Mouse (Mus musculus): ENCODE measurements around the gene Kdelr3.

Gene Kdelr3

GRCm38 (mm10) chr15:79511553-79512320, 4.5 kb upstream of the Kdelr3 start:
- DNase-seq (ENCODE audit: low spot score): peak; percentile 85

- no peak for DNase-seq (ENCODE audit: low spot score)
These were observed 2.3 kb upstream of the Kdelr3 start for GRCm38 (mm10) chr15:79513940-79514339.

GRCm38 (mm10) chr15:79517710-79518109, 1.5 kb downstream of the Kdelr3 start:
- DNase-seq (ENCODE audit: low spot score): no peak

GRCm38 (mm10) chr15:79518571-79518970, 2.4 kb downstream of the Kdelr3 start:
- no peak for DNase-seq (ENCODE audit: low spot score)

- no peak for DNase-seq (ENCODE audit: low spot score)
These were observed 3.4 kb downstream of the Kdelr3 start for GRCm38 (mm10) chr15:79519400-79520220.

- DNase-seq (ENCODE audit: low spot score): no peak
These were observed 9.4 kb downstream of the Kdelr3 start for GRCm38 (mm10) chr15:79525564-79525963.

GRCm38 (mm10) chr15:79525979-79526768, 10.0 kb downstream of the Kdelr3 start:
- no peak for DNase-seq (ENCODE audit: low spot score)

- no peak for DNase-seq (ENCODE audit: low spot score)
These were observed 11.0 kb downstream of the Kdelr3 start for GRCm38 (mm10) chr15:79527192-79527591.

- DNase-seq (ENCODE audit: low spot score): no peak
These were observed 11.9 kb downstream of the Kdelr3 start for GRCm38 (mm10) chr15:79527991-79528639.

- no peak for DNase-seq (ENCODE audit: low spot score)
These were observed 13.7 kb downstream of the Kdelr3 start for GRCm38 (mm10) chr15:79529935-79530334.

- no peak for DNase-seq (ENCODE audit: low spot score)
These were observed 17.6 kb downstream of the Kdelr3 start for GRCm38 (mm10) chr15:79533796-79534195.

GRCm38 (mm10) chr15:79543968-79544367, 27.8 kb downstream of the Kdelr3 start:
- DNase-seq (ENCODE audit: low spot score): no peak

- no peak for DNase-seq (ENCODE audit: low spot score)
These were observed 29.3 kb downstream of the Kdelr3 start for GRCm38 (mm10) chr15:79545496-79545895.

GRCm38 (mm10) chr15:79545921-79546399, 29.7 kb downstream of the Kdelr3 start:
- DNase-seq (ENCODE audit: low spot score): peak; percentile 47

GRCm38 (mm10) chr15:79546410-79547288, 30.4 kb downstream of the Kdelr3 start, which contains the start of gene Ddx17:
Ddx17 (minus strand) TSS chr15:79546741.
- peak; percentile 98 for DNase-seq (ENCODE audit: low spot score)

- DNase-seq (ENCODE audit: low spot score): no peak
These were observed 31.1 kb downstream of the Kdelr3 start for GRCm38 (mm10) chr15:79547289-79547820.

GRCm38 (mm10) chr15:79548226-79548625, 32.0 kb downstream of the Kdelr3 start:
- no peak for DNase-seq (ENCODE audit: low spot score)

GRCm38 (mm10) chr15:79552566-79552965, 36.4 kb downstream of the Kdelr3 start:
- DNase-seq (ENCODE audit: low spot score): no peak

GRCm38 (mm10) chr15:79559649-79560048, 43.4 kb downstream of the Kdelr3 start:
- DNase-seq (ENCODE audit: low spot score): no peak

GRCm38 (mm10) chr15:79562417-79562816, 46.2 kb downstream of the Kdelr3 start:
- DNase-seq (ENCODE audit: low spot score): peak; percentile 21

All from layer of hippocampus, adult 11-12 months (tissue).